Mouse (Mus musculus): ENCODE data around the gene Nutm1.

GRCm38 (mm10) chr2:112232623-112233022, 26.5 kb downstream of the Nutm1 start:
- TF ChIP-seq POLR2A (IDR thresholded peaks at IDR 0.05; ENCODE audit: borderline replicate concordance, insufficient read depth, low read length) (no peak), CTCF (IDR thresholded peaks at IDR 0.05; ENCODE audit: borderline replicate concordance, insufficient read depth, low read depth, low read length) (no peak)

Measured in cerebellum, adult 2 months (tissue).